Mouse (Mus musculus): Measurements from ENCODE around the gene Ly6g6c.

DNA sequence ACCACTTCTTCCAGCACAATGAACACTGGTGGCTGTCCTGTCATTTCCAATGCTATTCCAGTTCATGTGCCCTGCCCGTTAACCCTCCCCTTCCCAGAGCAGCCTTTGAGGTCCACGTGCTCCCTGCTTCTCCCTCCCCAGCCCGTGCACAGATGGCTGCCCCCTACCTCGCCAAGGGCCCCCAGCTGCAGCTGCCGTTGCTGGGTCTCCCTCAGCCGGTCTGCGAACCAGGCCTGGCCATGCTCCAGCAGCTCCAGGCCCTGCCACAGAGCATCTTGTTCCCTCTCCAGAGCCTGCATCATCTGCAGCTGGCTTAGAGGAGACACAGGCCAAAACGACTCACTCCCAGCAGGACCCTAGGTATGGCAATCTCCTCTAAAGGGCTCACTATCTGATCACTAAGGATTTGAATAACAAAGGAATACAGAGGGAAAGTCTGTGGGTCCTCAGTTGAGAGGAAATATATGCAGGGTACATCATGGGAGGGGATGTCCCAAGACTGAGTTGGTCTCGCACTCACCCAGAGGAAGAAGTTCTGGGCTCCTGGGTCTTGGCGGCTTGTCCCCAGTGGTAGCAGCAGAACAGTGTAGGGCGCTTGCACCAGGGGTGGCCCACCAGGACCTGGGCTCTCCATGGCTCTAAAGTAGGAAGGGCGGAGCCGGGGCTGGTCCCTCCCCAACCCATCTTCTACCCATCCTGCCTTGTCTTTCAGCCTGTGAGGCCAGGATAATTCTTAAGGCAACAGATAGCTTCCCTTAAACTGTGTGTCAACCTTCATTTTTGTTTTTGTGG is 37.7 kb upstream of the Ly6g6c start, which contains the start of gene Sapcd1:
- no peak for TF ChIP-seq CTCF (IDR thresholded peaks at IDR 0.05; ENCODE audit: insufficient read depth, low read depth, low read length)
- no peak for TF ChIP-seq POLR2A (IDR thresholded peaks at IDR 0.05; ENCODE audit: insufficient read depth, low read depth, low read length)
